Mouse (Mus musculus) cerebellum, adult 8-10 months (tissue): ENCODE data around the gene Podxl2.

Experiments
- DNase-seq: peaks from one replicate; pipeline ENCODE4 v3.0.0; 2022

Podxl2 gene

GRCm38 (mm10) chr6:88874868-88875508 lies at the start of gene Podxl2:
Gene Podxl2, minus strand, starts transcription at chr6:88875044.
- peak; percentile 83 for DNase-seq

- no peak for DNase-seq
Observed at GRCm38 (mm10) chr6:88918802-88919201, 44.0 kb upstream of the Podxl2 start.

GRCm38 (mm10) chr6:88916153-88916552 lies 41.3 kb upstream of the Podxl2 start:
- no peak for DNase-seq

GRCm38 (mm10) chr6:88915510-88915909 lies 40.7 kb upstream of the Podxl2 start:
- DNase-seq: no peak

- no peak for DNase-seq
Observed at GRCm38 (mm10) chr6:88914799-88915198, 40.0 kb upstream of the Podxl2 start.

- no peak for DNase-seq
Observed at GRCm38 (mm10) chr6:88913440-88913839, 38.6 kb upstream of the Podxl2 start.

- DNase-seq: no peak
Observed at GRCm38 (mm10) chr6:88913022-88913421, 38.2 kb upstream of the Podxl2 start.

- DNase-seq: no peak
Observed at GRCm38 (mm10) chr6:88909151-88909550, 34.3 kb upstream of the Podxl2 start.

GRCm38 (mm10) chr6:88906369-88907108 lies 31.7 kb upstream of the Podxl2 start:
- DNase-seq: peak; percentile 68

GRCm38 (mm10) chr6:88905042-88905441 lies 30.2 kb upstream of the Podxl2 start:
- no peak for DNase-seq

- no peak for DNase-seq
Observed at GRCm38 (mm10) chr6:88904456-88904974, 29.7 kb upstream of the Podxl2 start.

- no peak for DNase-seq
Observed at GRCm38 (mm10) chr6:88903708-88904107, 28.9 kb upstream of the Podxl2 start.

- peak; percentile 91 for DNase-seq
Observed at GRCm38 (mm10) chr6:88901947-88902820, 27.3 kb upstream of the Podxl2 start, which contains the start of gene Tpra1. Gene Tpra1, plus strand, starts transcription at chr6:88902251.

- no peak for DNase-seq
Observed at GRCm38 (mm10) chr6:88901471-88901870, 26.6 kb upstream of the Podxl2 start.

- no peak for DNase-seq
Observed at GRCm38 (mm10) chr6:88899628-88900027, 24.8 kb upstream of the Podxl2 start.

GRCm38 (mm10) chr6:88899086-88899485 lies 24.2 kb upstream of the Podxl2 start:
- no peak for DNase-seq

GRCm38 (mm10) chr6:88898534-88899048 lies 23.7 kb upstream of the Podxl2 start, which contains the start of gene Mcm2:
Gene Mcm2, minus strand, starts transcription at chr6:88898780.
- peak; percentile 90 for DNase-seq

- DNase-seq: no peak
Observed at GRCm38 (mm10) chr6:88897246-88897645, 22.4 kb upstream of the Podxl2 start.

- DNase-seq: no peak
Observed at GRCm38 (mm10) chr6:88895943-88896342, 21.1 kb upstream of the Podxl2 start.

GRCm38 (mm10) chr6:88893559-88893958 lies 18.7 kb upstream of the Podxl2 start:
- DNase-seq: peak; percentile 76

- DNase-seq: no peak
Observed at GRCm38 (mm10) chr6:88890832-88891231, 16.0 kb upstream of the Podxl2 start.

GRCm38 (mm10) chr6:88889410-88890042 lies 14.7 kb upstream of the Podxl2 start:
- no peak for DNase-seq
